Mouse (Mus musculus) forebrain, embryonic 15.5 days (tissue): ENCODE results near the gene Csnk2b. TPM values are rescaled to one million over a fixed set of nuclear protein-coding genes. Genes with fewer than 3 reads are reported as not detected.

Experiments used
- ATAC-seq: fragments of 200-750 bp; cut with Nextera tagmentation; replicated peaks from 2 replicates; pipeline ENCODE4 v1.8.0; 2017; ENCODE audit warnings: mild to moderate bottlenecking, moderate TSS enrichment, moderate library complexity
- H3K27ac ChIP-seq: fragments of 300-500 bp; sonication (generic); replicated peaks from 2 replicates; pipeline ENCODE4 v1.5.1; 2015; ENCODE audit warnings: mild to moderate bottlenecking, inconsistent platforms
- H3K27me3 ChIP-seq: fragments of 300-500 bp; sonication (generic); 2 replicates; pipeline ENCODE4 v1.6.1; 2015; ENCODE audit warnings: inconsistent platforms
- H3K36me3 ChIP-seq: fragments of 300-500 bp; sonication (generic); 2 replicates; pipeline ENCODE4 v1.6.1; 2015; ENCODE audit warnings: mild to moderate bottlenecking, inconsistent platforms
- H3K4me1 ChIP-seq: fragments of 300-500 bp; sonication (generic); 2 replicates; pipeline ENCODE4 v1.6.1; 2015; ENCODE audit warnings: inconsistent platforms
- H3K4me2 ChIP-seq: fragments of 300-500 bp; sonication (generic); replicated peaks from 2 replicates; pipeline ENCODE4 v1.6.1; 2015; ENCODE audit warnings: mild to moderate bottlenecking, inconsistent platforms
- H3K4me3 ChIP-seq: fragments of 300-500 bp; sonication (generic); 2 replicates; pipeline ENCODE4 v1.5.1; 2015; ENCODE audit warnings: mild to moderate bottlenecking, inconsistent platforms
- H3K9ac ChIP-seq: fragments of 300-500 bp; sonication (generic); replicated peaks from 2 replicates; pipeline ENCODE4 v1.6.1; 2015; ENCODE audit warnings: mild to moderate bottlenecking, inconsistent platforms
- H3K9me3 ChIP-seq: fragments of 300-500 bp; sonication (generic); 2 replicates; pipeline ENCODE4 v1.6.1; 2016; ENCODE audit warnings: inconsistent platforms
- WGBS: fragments of 180-500 bp; shearing (Covaris S2); methylation state at CpG from one replicate; pipeline ENCODE4 v1.1.7; 2015; ENCODE audit warnings: mixed read lengths; 5-methylcytosine and 5-hydroxymethylcytosine counted together
- polyA plus RNA-seq: library from polyadenylated mRNA; unstranded; fragments of >200 nt; fragmentation: Nextera tagmentation; extraction: Ambion mirVana; gene quantifications from 2 replicates; pipeline ENCODE4 v1.2.1, GENCODE M21; 2015

The Csnk2b gene
- polyA plus RNA-seq, 1 experiment from 2014 or later: 309 TPM

GRCm38 (mm10) chr17:35076507-35077176 is 45.2 kb downstream of the Csnk2b start, which contains the start of gene Ly6g6e:
TSS of gene Ly6g6e (plus strand) at chr17:35076902.
- peak within 1 kb of the TSS; percentile 74 for H3K27ac ChIP-seq
- peak; percentile 82 for ATAC-seq
- peak within 1 kb of the TSS; percentile 22; the same call in 1 of the 2 replicates for H3K9ac ChIP-seq

GRCm38 (mm10) chr17:35074097-35074496 is 47.8 kb downstream of the Csnk2b start:
- Histone ChIP-seq H3K36me3 (no peaks in the 10 kb centered on the region), H3K4me3 (no peak overlapping the region), H3K27me3 (no peaks in the 10 kb centered on the region), H3K9ac (no peak overlapping the region), H3K4me2 (no peak overlapping the region), H3K9me3 (no peaks in the 10 kb centered on the region), H3K4me1 (peaks cover 21% of the 10 kb centered on the region), H3K27ac (no peak overlapping the region)
- no peak for ATAC-seq
- WGBS: 59% methylated on average over 17 of the region's 17 CpGs

More at GRCm38 (mm10) chr17:35076507-35077176, 45.2 kb downstream of the Csnk2b start, which contains the start of gene Ly6g6e:
- peak within 1 kb of the TSS; percentile 25 for H3K4me3 ChIP-seq
- WGBS: 28% methylated on average over 10 of the region's 10 CpGs
- H3K4me2 ChIP-seq: peak within 1 kb of the TSS; percentile 34
- no peaks in the 10 kb centered on the region for H3K9me3 ChIP-seq
- H3K36me3 ChIP-seq: no peaks in the 10 kb centered on the region
- H3K4me1 ChIP-seq: peaks cover 21% of the 10 kb centered on the region
- no peaks in the 10 kb centered on the region for H3K27me3 ChIP-seq

- WGBS: 90% methylated on average over 9 of the region's 9 CpGs
- H3K4me3 ChIP-seq: no peak overlapping the region
These were observed 50.4 kb downstream of the Csnk2b start for GRCm38 (mm10) chr17:35071454-35071853.

GRCm38 (mm10) chr17:35070556-35071229 is 51.2 kb downstream of the Csnk2b start:
- Histone ChIP-seq H3K27me3 (peaks cover 5% of the 10 kb centered on the region; the same call in 1 of the 2 replicates), H3K27ac (no peak overlapping the region), H3K4me3 (no peak overlapping the region), H3K9ac (no peak overlapping the region), H3K4me1 (0 out of 2 replicates have a peak, but pooled peaks cover under 1% of the 10 kb centered on the region), H3K4me2 (no peak overlapping the region), H3K9me3 (no peaks in the 10 kb centered on the region), H3K36me3 (no peaks in the 10 kb centered on the region)
- ATAC-seq: no peak
- WGBS: 56% methylated on average over 6 of the region's 6 CpGs

More at GRCm38 (mm10) chr17:35071454-35071853, 50.4 kb downstream of the Csnk2b start:
- H3K36me3 ChIP-seq: no peaks in the 10 kb centered on the region
- no peak for ATAC-seq
- no peak overlapping the region for H3K4me2 ChIP-seq
- H3K27ac ChIP-seq: no peak overlapping the region
- H3K9me3 ChIP-seq: no peaks in the 10 kb centered on the region
- H3K27me3 ChIP-seq: peaks cover 4% of the 10 kb centered on the region; the same call in 1 of the 2 replicates
- peaks cover 2% of the 10 kb centered on the region; the same call in 1 of the 2 replicates for H3K4me1 ChIP-seq
- no peak overlapping the region for H3K9ac ChIP-seq

GRCm38 (mm10) chr17:35068213-35068914 is 53.5 kb downstream of the Csnk2b start:
- H3K9ac ChIP-seq: no peak overlapping the region
- 84% methylated on average over 17 of the region's 17 CpGs for WGBS
- H3K4me2 ChIP-seq: no peak overlapping the region
- no peak overlapping the region for H3K4me3 ChIP-seq
- no peak overlapping the region for H3K27ac ChIP-seq
- no peak for ATAC-seq
- peaks cover 24% of the 10 kb centered on the region; the same call in 1 of the 2 replicates for H3K27me3 ChIP-seq
- peaks cover 14% of the 10 kb centered on the region for H3K4me1 ChIP-seq
- no peaks in the 10 kb centered on the region for H3K36me3 ChIP-seq
- no peaks in the 10 kb centered on the region for H3K9me3 ChIP-seq

Other genes with a start within 250 kb of the Csnk2b start
- gene Zbtb12, start 242.6 kb downstream of the Csnk2b start, polyA plus RNA-seq: 9.5 and 9.9 TPM in 2 replicates
- 0.17 TPM in 1 of 2 replicates, not detected in the other for gene Gm20547, start 240.0 kb downstream of the Csnk2b start, polyA plus RNA-seq
- 0.77 and 1.5 TPM in 2 replicates for gene C2, start 223.8 kb downstream of the Csnk2b start, polyA plus RNA-seq
- 108 and 111 TPM in 2 replicates for gene Ehmt2, start 223.6 kb downstream of the Csnk2b start, polyA plus RNA-seq
- not detected in 2 replicates for gene Slc44a4, start 207.6 kb downstream of the Csnk2b start, polyA plus RNA-seq
- 27.9 and 31.0 TPM in 2 replicates for gene Neu1, start 190.8 kb downstream of the Csnk2b start, polyA plus RNA-seq
- gene Hspa1b, start 162.8 kb downstream of the Csnk2b start, polyA plus RNA-seq: 0.10 and 0.17 TPM in 2 replicates
- gene Gm20481, start 152.1 kb downstream of the Csnk2b start, polyA plus RNA-seq: not detected in 2 replicates
- gene Hspa1a, start 149.9 kb downstream of the Csnk2b start, polyA plus RNA-seq: 3.6 and 3.7 TPM in 2 replicates
- 1.5 TPM in 2 replicates for gene Hspa1l, start 149.3 kb downstream of the Csnk2b start, polyA plus RNA-seq
- gene Lsm2, start 140.2 kb downstream of the Csnk2b start, polyA plus RNA-seq: 132 and 149 TPM in 2 replicates
- 82.9 and 88.6 TPM in 2 replicates for gene Vars, start 121.1 kb downstream of the Csnk2b start, polyA plus RNA-seq
- gene Vwa7, start 105.5 kb downstream of the Csnk2b start, polyA plus RNA-seq: 0.14 and 0.28 TPM in 2 replicates
- 5.8 and 5.9 TPM in 2 replicates for gene Sapcd1, start 94.0 kb downstream of the Csnk2b start, polyA plus RNA-seq
- gene Msh5, start 75.3 kb downstream of the Csnk2b start, polyA plus RNA-seq: 2.8 and 3.2 TPM in 2 replicates
- 98.4 and 100 TPM in 2 replicates for gene Clic1, start 72.1 kb downstream of the Csnk2b start, polyA plus RNA-seq
- gene Ddah2, start 63.0 kb downstream of the Csnk2b start, polyA plus RNA-seq: 540 and 556 TPM in 2 replicates
- not detected in 2 replicates for gene Ly6g6c, start 56.7 kb downstream of the Csnk2b start, polyA plus RNA-seq
- gene Mpig6b, start 55.9 kb downstream of the Csnk2b start, polyA plus RNA-seq: 0.15 and 0.17 TPM in 2 replicates
- 10.0 and 11.9 TPM in 2 replicates for gene Ly6g6e, start 45.2 kb downstream of the Csnk2b start, polyA plus RNA-seq
- 0.46 and 0.47 TPM in 2 replicates for gene Ly6g6d, start 44.0 kb downstream of the Csnk2b start, polyA plus RNA-seq
- gene Ly6g6f, start 36.4 kb downstream of the Csnk2b start, polyA plus RNA-seq: 0.32 TPM in 1 of 2 replicates, not detected in the other
- 93.2 and 97.4 TPM in 2 replicates for gene Abhd16a, start 32.8 kb downstream of the Csnk2b start, polyA plus RNA-seq
- gene Ly6g5c, start 13.8 kb downstream of the Csnk2b start, polyA plus RNA-seq: not detected in 2 replicates
- gene Ly6g5b, start 6.6 kb downstream of the Csnk2b start, polyA plus RNA-seq: 1.2 and 1.3 TPM in 2 replicates
- 29.3 and 32.0 TPM in 2 replicates for gene Gpank1, start 598 bp downstream of the Csnk2b start, polyA plus RNA-seq
- 8.7 TPM in 2 replicates for gene D17H6S53E, start 4.3 kb upstream of the Csnk2b start, polyA plus RNA-seq
- 0.28 and 0.31 TPM in 2 replicates for gene Apom, start 10.0 kb upstream of the Csnk2b start, polyA plus RNA-seq
- gene Bag6, start 13.1 kb upstream of the Csnk2b start, polyA plus RNA-seq: 92.3 and 93.8 TPM in 2 replicates
- gene Prrc2a, start 42.8 kb upstream of the Csnk2b start, polyA plus RNA-seq: 185 and 208 TPM in 2 replicates
- gene Aif1, start 54.0 kb upstream of the Csnk2b start, polyA plus RNA-seq: 5.7 and 7.8 TPM in 2 replicates
- 6.2 and 6.8 TPM in 2 replicates for gene Lst1, start 66.4 kb upstream of the Csnk2b start, polyA plus RNA-seq
- gene Ltb, start 72.4 kb upstream of the Csnk2b start, polyA plus RNA-seq: 0.25 and 0.70 TPM in 2 replicates
- gene Tnf, start 80.0 kb upstream of the Csnk2b start, polyA plus RNA-seq: not detected in 2 replicates
- 0.36 TPM in 1 of 2 replicates, not detected in the other for gene Lta, start 83.3 kb upstream of the Csnk2b start, polyA plus RNA-seq
- gene Gm16181, start 98.8 kb upstream of the Csnk2b start, polyA plus RNA-seq: 0.61 and 1.1 TPM in 2 replicates
- gene Atp6v1g2, start 111.6 kb upstream of the Csnk2b start, polyA plus RNA-seq: 38.2 and 41.5 TPM in 2 replicates
- gene Nfkbil1, start 113.7 kb upstream of the Csnk2b start, polyA plus RNA-seq: 11.7 and 12.3 TPM in 2 replicates
- 478 and 488 TPM in 2 replicates for gene Ddx39b, start 119.7 kb upstream of the Csnk2b start, polyA plus RNA-seq
- 48.1 and 50.1 TPM in 2 replicates for gene H2-D1, start 140.7 kb upstream of the Csnk2b start, polyA plus RNA-seq
- 0.27 and 0.32 TPM in 2 replicates for gene H2-Q1, start 198.4 kb upstream of the Csnk2b start, polyA plus RNA-seq
- 1.1 and 1.2 TPM in 2 replicates for gene H2-Q2, start 220.2 kb upstream of the Csnk2b start, polyA plus RNA-seq